Mouse (Mus musculus) right cerebral cortex, postnatal 4 days (tissue): ENCODE results near the gene Gm20388.

Experiments used
- DNase-seq: peaks from one replicate; pipeline ENCODE4 v3.0.0-alpha.2; 2022

Gene Gm20388

GRCm38 (mm10) chr8:123763355-123763754 is 3852.7 kb downstream of the Gm20388 start:
- peak; percentile 41 for DNase-seq

- no peak for DNase-seq
Measured at GRCm38 (mm10) chr8:123764671-123765070, 3854.0 kb downstream of the Gm20388 start.

GRCm38 (mm10) chr8:123766516-123766915 is 3855.9 kb downstream of the Gm20388 start:
- no peak for DNase-seq

- DNase-seq, result no peak
Measured at GRCm38 (mm10) chr8:123767874-123768273, 3857.2 kb downstream of the Gm20388 start.

GRCm38 (mm10) chr8:123768492-123769356 is 3858.1 kb downstream of the Gm20388 start:
- peak; percentile 74 for DNase-seq

- DNase-seq, result no peak
Measured at GRCm38 (mm10) chr8:123773468-123773867, 3862.8 kb downstream of the Gm20388 start.

GRCm38 (mm10) chr8:123774491-123774890 is 3863.8 kb downstream of the Gm20388 start:
- no peak for DNase-seq

GRCm38 (mm10) chr8:123777319-123777718 is 3866.7 kb downstream of the Gm20388 start:
- DNase-seq, result peak; percentile 34

- no peak for DNase-seq
Measured at GRCm38 (mm10) chr8:123780471-123780870, 3869.8 kb downstream of the Gm20388 start.

- DNase-seq, result no peak
Measured at GRCm38 (mm10) chr8:123781256-123781655, 3870.6 kb downstream of the Gm20388 start.

- peak; percentile 86 for DNase-seq
Measured at GRCm38 (mm10) chr8:123783525-123784249, 3873.0 kb downstream of the Gm20388 start.

GRCm38 (mm10) chr8:123786166-123786565 is 3875.5 kb downstream of the Gm20388 start:
- no peak for DNase-seq

GRCm38 (mm10) chr8:123786644-123787043 is 3876.0 kb downstream of the Gm20388 start:
- DNase-seq, result no peak

GRCm38 (mm10) chr8:123787254-123787897 is 3876.7 kb downstream of the Gm20388 start:
- no peak for DNase-seq

- DNase-seq, result no peak
Measured at GRCm38 (mm10) chr8:123788416-123789170, 3878.0 kb downstream of the Gm20388 start.

GRCm38 (mm10) chr8:123789461-123789860 is 3878.8 kb downstream of the Gm20388 start:
- DNase-seq, result no peak

GRCm38 (mm10) chr8:123789970-123790369 is 3879.3 kb downstream of the Gm20388 start:
- peak; percentile 97 for DNase-seq

- DNase-seq, result no peak
Measured at GRCm38 (mm10) chr8:123791101-123791844, 3880.6 kb downstream of the Gm20388 start.

- DNase-seq, result no peak
Measured at GRCm38 (mm10) chr8:123791845-123792225, 3881.2 kb downstream of the Gm20388 start.

- DNase-seq, result no peak
Measured at GRCm38 (mm10) chr8:123793900-123794299, 3883.3 kb downstream of the Gm20388 start.

- DNase-seq, result no peak
Measured at GRCm38 (mm10) chr8:123794766-123795165, 3884.1 kb downstream of the Gm20388 start.

GRCm38 (mm10) chr8:123796758-123797157 is 3886.1 kb downstream of the Gm20388 start:
- DNase-seq, result no peak
